Mouse (Mus musculus) stomach, postnatal 0 days (tissue): ENCODE measurements around the gene Camp.

Experiments used
- CTCF ChIP-seq: IDR thresholded peaks from 2 replicates; pipeline ENCODE4 v1.5.1; 2016; ENCODE audit warnings: antibody characterized with exemption, low read depth, mild to moderate bottlenecking, moderate library complexity
- EP300 ChIP-seq: optimal IDR thresholded peaks from 2 replicates; pipeline ENCODE3; 2016; ENCODE audit warnings: antibody characterized with exemption

GRCm38 (mm10) chr9:109813424-109813823, 36.0 kb downstream of the Camp start:
- TF ChIP-seq EP300 (no peak), CTCF (no peak)
